Mouse (Mus musculus): ENCODE results near the gene Phb2. TPM values are rescaled to one million over a fixed set of nuclear protein-coding genes. Genes with fewer than 3 reads are reported as not detected.

Phb2 gene
- 33.9 TPM for polyA plus RNA-seq (2015; fragmentation: Illumina TruSeq; extraction: RNeasy Lipid Tissue Mini Kit (QIAGEN cat#74804); ENCODE audit: insufficient read depth, low read depth, low replicate concordance)

GRCm38 (mm10) chr6:124711824-124712782, at the start of gene Phb2, which contains the start of gene Emg1:
Gene Phb2, plus strand, starts transcription at chr6:124712336.
Gene Emg1, minus strand, starts transcription at chr6:124712178.

GRCm38 (mm10) chr6:124662477-124663423, 49.4 kb upstream of the Phb2 start, which contains the start of gene Lpcat3:
Gene Lpcat3, plus strand, starts transcription at chr6:124663027.

GRCm38 (mm10) chr6:124738511-124739023, 26.4 kb downstream of the Phb2 start, which contains the start of gene Ptpn6:
Gene Ptpn6, minus strand, starts transcription at chr6:124738714.

DNA sequence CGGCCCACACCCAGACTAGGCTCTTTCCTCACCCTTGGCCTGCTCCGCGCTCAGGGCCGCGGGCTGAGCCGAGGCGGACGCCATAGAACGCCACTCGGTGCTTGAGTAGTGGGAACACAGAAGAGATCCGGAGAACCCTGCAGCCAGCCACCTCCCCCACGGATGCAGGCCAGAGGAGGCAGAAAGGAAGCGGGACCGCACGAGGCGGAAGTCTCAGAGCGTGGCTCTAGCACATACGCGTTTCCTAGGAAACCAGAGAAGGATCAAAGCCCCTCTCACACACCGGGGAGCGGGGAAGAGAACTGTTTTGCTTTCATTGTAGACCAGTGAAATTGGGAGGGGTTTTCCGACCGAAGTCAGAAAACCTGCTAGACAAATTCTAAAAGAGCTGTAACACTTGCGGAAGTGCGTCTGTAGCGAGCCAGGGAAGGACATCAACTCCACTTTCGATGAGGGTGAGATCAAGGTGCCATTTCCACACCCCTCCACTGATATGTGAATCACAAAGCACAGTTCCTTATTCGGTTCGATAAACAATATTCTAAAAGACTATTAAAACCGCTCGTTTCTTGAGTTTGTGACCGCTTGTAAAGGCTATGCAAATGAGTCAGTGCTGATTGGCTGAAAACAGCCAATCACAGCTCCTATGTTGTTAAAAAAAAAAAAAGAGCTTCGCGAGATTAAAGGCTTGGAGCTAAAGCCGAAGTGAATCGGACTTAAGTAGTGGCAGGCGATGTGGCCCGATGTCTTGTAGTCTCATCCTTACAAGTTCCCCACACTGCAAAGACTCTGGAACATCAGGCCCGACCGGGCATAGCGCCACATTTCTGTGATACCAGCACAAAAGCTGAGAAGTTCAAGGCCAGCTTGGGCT, 29.0 kb downstream of the Phb2 start, which contains the start of gene Grcc10:
Gene Grcc10, minus strand, starts transcription at position 487 of the 874 bp plus-strand sequence.

DNA sequence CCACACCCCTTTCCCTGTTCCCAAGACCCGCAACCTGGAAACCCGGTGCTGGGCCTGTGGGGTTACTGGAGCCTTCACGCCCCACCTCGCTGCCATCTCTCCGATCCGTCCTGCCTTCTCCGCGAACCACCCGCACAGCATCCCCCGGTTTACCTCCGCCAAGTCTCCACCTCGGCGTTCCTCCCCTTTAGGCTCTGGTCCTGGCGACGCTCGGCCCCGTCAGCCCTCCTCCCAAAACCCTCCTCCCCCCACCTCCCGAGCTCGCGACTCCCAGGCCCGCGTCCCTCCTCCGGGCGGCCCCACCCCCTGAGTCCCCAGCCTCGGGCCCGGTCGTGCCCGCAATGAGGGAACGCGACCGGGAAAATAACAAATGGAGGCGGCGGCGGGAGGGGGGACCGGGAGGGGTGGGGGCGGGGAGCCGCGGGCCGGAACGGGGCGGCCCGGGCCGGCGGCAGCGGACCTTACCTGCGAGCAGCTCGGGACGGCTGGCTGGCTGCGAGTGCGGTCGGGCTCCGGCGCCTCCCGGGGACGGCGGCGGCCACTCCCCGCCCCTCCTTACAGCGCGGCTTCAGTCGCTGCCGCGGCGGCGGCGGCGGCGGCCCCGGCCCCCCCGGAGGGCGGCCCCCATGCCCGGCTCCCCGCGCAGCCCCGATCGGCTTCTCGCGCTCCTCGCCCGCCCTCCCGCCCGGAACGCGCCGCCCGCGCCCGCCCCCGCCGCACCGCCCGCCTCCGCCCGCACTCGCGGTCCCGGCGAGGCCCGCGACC, 43.9 kb downstream of the Phb2 start, which contains the start of the genes Gm45234 and Atn1:
Gene Gm45234, minus strand, starts transcription at position 191 of the 765 bp plus-strand sequence.
Gene Atn1, minus strand, starts transcription at position 694 of the 765 bp plus-strand sequence.

Other genes with a start within 250 kb of the Phb2 start
- gene Clstn3, start 247.5 kb upstream of the Phb2 start, polyA plus RNA-seq (2015; fragmentation: Illumina TruSeq; extraction: RNeasy Lipid Tissue Mini Kit (QIAGEN cat#74804); ENCODE audit: insufficient read depth, low read depth, low replicate concordance) = 2.4 TPM
- 2.7 TPM for gene C1rl, start 219.2 kb upstream of the Phb2 start, polyA plus RNA-seq (2015; fragmentation: Illumina TruSeq; extraction: RNeasy Lipid Tissue Mini Kit (QIAGEN cat#74804); ENCODE audit: insufficient read depth, low read depth, low replicate concordance)
- gene C1ra, start 199.9 kb upstream of the Phb2 start, polyA plus RNA-seq (2015; fragmentation: Illumina TruSeq; extraction: RNeasy Lipid Tissue Mini Kit (QIAGEN cat#74804); ENCODE audit: insufficient read depth, low read depth, low replicate concordance) = 27.3 TPM
- 55.7 TPM for gene C1s1, start 170.0 kb upstream of the Phb2 start, polyA plus RNA-seq (2015; fragmentation: Illumina TruSeq; extraction: RNeasy Lipid Tissue Mini Kit (QIAGEN cat#74804); ENCODE audit: insufficient read depth, low read depth, low replicate concordance)
- gene C1rb, start 142.0 kb upstream of the Phb2 start, polyA plus RNA-seq (2015; fragmentation: Illumina TruSeq; extraction: RNeasy Lipid Tissue Mini Kit (QIAGEN cat#74804); ENCODE audit: insufficient read depth, low read depth, low replicate concordance) = not detected
- gene C1s2, start 76.3 kb upstream of the Phb2 start, polyA plus RNA-seq (2015; fragmentation: Illumina TruSeq; extraction: RNeasy Lipid Tissue Mini Kit (QIAGEN cat#74804); ENCODE audit: insufficient read depth, low read depth, low replicate concordance) = not detected
- 19.6 TPM for gene Lpcat3, start 49.3 kb upstream of the Phb2 start, polyA plus RNA-seq (2015; fragmentation: Illumina TruSeq; extraction: RNeasy Lipid Tissue Mini Kit (QIAGEN cat#74804); ENCODE audit: insufficient read depth, low read depth, low replicate concordance)
- gene Emg1, start 158 bp upstream of the Phb2 start, polyA plus RNA-seq (2015; fragmentation: Illumina TruSeq; extraction: RNeasy Lipid Tissue Mini Kit (QIAGEN cat#74804); ENCODE audit: insufficient read depth, low read depth, low replicate concordance) = 33.9 TPM
- 7.1 TPM for gene Ptpn6, start 26.4 kb downstream of the Phb2 start, polyA plus RNA-seq (2015; fragmentation: Illumina TruSeq; extraction: RNeasy Lipid Tissue Mini Kit (QIAGEN cat#74804); ENCODE audit: insufficient read depth, low read depth, low replicate concordance)
- gene Grcc10, start 29.0 kb downstream of the Phb2 start, polyA plus RNA-seq (2015; fragmentation: Illumina TruSeq; extraction: RNeasy Lipid Tissue Mini Kit (QIAGEN cat#74804); ENCODE audit: insufficient read depth, low read depth, low replicate concordance) = 65.8 TPM
- 0.89 TPM for gene Gm45234, start 43.7 kb downstream of the Phb2 start, polyA plus RNA-seq (2015; fragmentation: Illumina TruSeq; extraction: RNeasy Lipid Tissue Mini Kit (QIAGEN cat#74804); ENCODE audit: insufficient read depth, low read depth, low replicate concordance)
- gene Atn1, start 44.2 kb downstream of the Phb2 start, polyA plus RNA-seq (2015; fragmentation: Illumina TruSeq; extraction: RNeasy Lipid Tissue Mini Kit (QIAGEN cat#74804); ENCODE audit: insufficient read depth, low read depth, low replicate concordance) = 10.0 TPM
- 4.1 TPM for gene Eno2, start 57.3 kb downstream of the Phb2 start, polyA plus RNA-seq (2015; fragmentation: Illumina TruSeq; extraction: RNeasy Lipid Tissue Mini Kit (QIAGEN cat#74804); ENCODE audit: insufficient read depth, low read depth, low replicate concordance)
- 0.98 TPM for gene Lrrc23, start 67.4 kb downstream of the Phb2 start, polyA plus RNA-seq (2015; fragmentation: Illumina TruSeq; extraction: RNeasy Lipid Tissue Mini Kit (QIAGEN cat#74804); ENCODE audit: insufficient read depth, low read depth, low replicate concordance)
- gene Spsb2, start 96.3 kb downstream of the Phb2 start, polyA plus RNA-seq (2015; fragmentation: Illumina TruSeq; extraction: RNeasy Lipid Tissue Mini Kit (QIAGEN cat#74804); ENCODE audit: insufficient read depth, low read depth, low replicate concordance) = 4.9 TPM
- 34.3 TPM for gene Tpi1, start 102.0 kb downstream of the Phb2 start, polyA plus RNA-seq (2015; fragmentation: Illumina TruSeq; extraction: RNeasy Lipid Tissue Mini Kit (QIAGEN cat#74804); ENCODE audit: insufficient read depth, low read depth, low replicate concordance)
- 17.3 TPM for gene Usp5, start 117.1 kb downstream of the Phb2 start, polyA plus RNA-seq (2015; fragmentation: Illumina TruSeq; extraction: RNeasy Lipid Tissue Mini Kit (QIAGEN cat#74804); ENCODE audit: insufficient read depth, low read depth, low replicate concordance)
- 0.87 TPM for gene Cdca3, start 117.2 kb downstream of the Phb2 start, polyA plus RNA-seq (2015; fragmentation: Illumina TruSeq; extraction: RNeasy Lipid Tissue Mini Kit (QIAGEN cat#74804); ENCODE audit: insufficient read depth, low read depth, low replicate concordance)
- 0.46 TPM for gene Gnb3, start 127.9 kb downstream of the Phb2 start, polyA plus RNA-seq (2015; fragmentation: Illumina TruSeq; extraction: RNeasy Lipid Tissue Mini Kit (QIAGEN cat#74804); ENCODE audit: insufficient read depth, low read depth, low replicate concordance)
- gene P3h3, start 145.4 kb downstream of the Phb2 start, polyA plus RNA-seq (2015; fragmentation: Illumina TruSeq; extraction: RNeasy Lipid Tissue Mini Kit (QIAGEN cat#74804); ENCODE audit: insufficient read depth, low read depth, low replicate concordance) = 8.8 TPM
- not detected for gene Gpr162, start 151.6 kb downstream of the Phb2 start, polyA plus RNA-seq (2015; fragmentation: Illumina TruSeq; extraction: RNeasy Lipid Tissue Mini Kit (QIAGEN cat#74804); ENCODE audit: insufficient read depth, low read depth, low replicate concordance)
- gene Cd4, start 175.9 kb downstream of the Phb2 start, polyA plus RNA-seq (2015; fragmentation: Illumina TruSeq; extraction: RNeasy Lipid Tissue Mini Kit (QIAGEN cat#74804); ENCODE audit: insufficient read depth, low read depth, low replicate concordance) = not detected
- gene Lag3, start 199.4 kb downstream of the Phb2 start, polyA plus RNA-seq (2015; fragmentation: Illumina TruSeq; extraction: RNeasy Lipid Tissue Mini Kit (QIAGEN cat#74804); ENCODE audit: insufficient read depth, low read depth, low replicate concordance) = 2.0 TPM
- 234 TPM for gene Ptms, start 207.8 kb downstream of the Phb2 start, polyA plus RNA-seq (2015; fragmentation: Illumina TruSeq; extraction: RNeasy Lipid Tissue Mini Kit (QIAGEN cat#74804); ENCODE audit: insufficient read depth, low read depth, low replicate concordance)
- gene Mlf2, start 219.1 kb downstream of the Phb2 start, polyA plus RNA-seq (2015; fragmentation: Illumina TruSeq; extraction: RNeasy Lipid Tissue Mini Kit (QIAGEN cat#74804); ENCODE audit: insufficient read depth, low read depth, low replicate concordance) = 42.2 TPM